Mouse (Mus musculus): ENCODE results near the gene Terb1. TPM values are rescaled to one million over a fixed set of nuclear protein-coding genes. Genes with fewer than 3 reads are reported as not detected.

Gene Terb1
- polyA plus RNA-seq, 1 experiment from 2014 or later, result 0.70 TPM

- Histone ChIP-seq H3K9me3 (ENCODE audit: control insufficient read depth, low read length) (no peaks in the 10 kb centered on the region), H3K4me2 (ENCODE audit: low read depth, low read length) (no peak overlapping the region), H3K4me3 (ENCODE audit: low read depth, low read length) (no peak overlapping the region), H3K4me1 (ENCODE audit: control insufficient read depth, insufficient read depth, low read length) (no peaks in the 10 kb centered on the region), H3K27ac (ENCODE audit: low read depth, low read length) (no peak overlapping the region), H3K9ac (replicated peaks; ENCODE audit: low read depth, low read length) (no peak overlapping the region), H3K27me3 (ENCODE audit: control insufficient read depth, insufficient read depth, low read length) (no peaks in the 10 kb centered on the region), H3K36me3 (ENCODE audit: control insufficient read depth, insufficient read depth, low read length) (peaks cover under 1% of the 10 kb centered on the region)
- ATAC-seq (ENCODE audit: low read depth), result no peak
- WGBS, result 96% methylated on average over 3 of the region's 3 CpGs
Measured at GRCm38 (mm10) chr8:104411972-104412371, 97.7 kb downstream of the Terb1 start.

- H3K36me3 ChIP-seq (ENCODE audit: control insufficient read depth, insufficient read depth, low read length), result no peaks in the 10 kb centered on the region
- no peak overlapping the region for H3K9ac ChIP-seq (replicated peaks; ENCODE audit: low read depth, low read length)
- no peaks in the 10 kb centered on the region for H3K27me3 ChIP-seq (ENCODE audit: control insufficient read depth, insufficient read depth, low read length)
- 93% methylated on average over 3 of the region's 3 CpGs for WGBS
- ATAC-seq (ENCODE audit: low read depth), result no peak
- H3K9me3 ChIP-seq (ENCODE audit: control insufficient read depth, low read length), result no peaks in the 10 kb centered on the region
- H3K4me2 ChIP-seq (ENCODE audit: low read depth, low read length), result no peak overlapping the region
- H3K4me1 ChIP-seq (ENCODE audit: control insufficient read depth, insufficient read depth, low read length), result no peaks in the 10 kb centered on the region
- H3K4me3 ChIP-seq (ENCODE audit: low read depth, low read length), result no peak overlapping the region
- no peak overlapping the region for H3K27ac ChIP-seq (ENCODE audit: low read depth, low read length)
Measured at GRCm38 (mm10) chr8:104411468-104411867, 98.2 kb downstream of the Terb1 start.

GRCm38 (mm10) chr8:104410628-104411273, 99.0 kb downstream of the Terb1 start:
- H3K4me2 ChIP-seq (ENCODE audit: low read depth, low read length), result no peak overlapping the region
- no peaks in the 10 kb centered on the region for H3K27me3 ChIP-seq (ENCODE audit: control insufficient read depth, insufficient read depth, low read length)
- no peaks in the 10 kb centered on the region for H3K36me3 ChIP-seq (ENCODE audit: control insufficient read depth, insufficient read depth, low read length)
- no peak for ATAC-seq (ENCODE audit: low read depth)
- no peaks in the 10 kb centered on the region for H3K4me1 ChIP-seq (ENCODE audit: control insufficient read depth, insufficient read depth, low read length)
- H3K4me3 ChIP-seq (ENCODE audit: low read depth, low read length), result no peak overlapping the region
- no peak overlapping the region for H3K9ac ChIP-seq (replicated peaks; ENCODE audit: low read depth, low read length)
- no peak overlapping the region for H3K27ac ChIP-seq (ENCODE audit: low read depth, low read length)
- H3K9me3 ChIP-seq (ENCODE audit: control insufficient read depth, low read length), result no peaks in the 10 kb centered on the region
- WGBS, result 51% methylated on average over 7 of the region's 7 CpGs

- H3K27me3 ChIP-seq (ENCODE audit: control insufficient read depth, insufficient read depth, low read length), result no peaks in the 10 kb centered on the region
- WGBS, result 89% methylated on average over 7 of the region's 7 CpGs
- no peaks in the 10 kb centered on the region for H3K9me3 ChIP-seq (ENCODE audit: control insufficient read depth, low read length)
- H3K4me1 ChIP-seq (ENCODE audit: control insufficient read depth, insufficient read depth, low read length), result no peaks in the 10 kb centered on the region
- no peaks in the 10 kb centered on the region for H3K36me3 ChIP-seq (ENCODE audit: control insufficient read depth, insufficient read depth, low read length)
- H3K27ac ChIP-seq (ENCODE audit: low read depth, low read length), result no peak overlapping the region
- ATAC-seq (ENCODE audit: low read depth), result no peak
- no peak overlapping the region for H3K4me2 ChIP-seq (ENCODE audit: low read depth, low read length)
- H3K9ac ChIP-seq (replicated peaks; ENCODE audit: low read depth, low read length), result no peak overlapping the region
- no peak overlapping the region for H3K4me3 ChIP-seq (ENCODE audit: low read depth, low read length)
Measured at GRCm38 (mm10) chr8:104408328-104409110, 101.2 kb downstream of the Terb1 start.

- 87% methylated on average over 6 of the region's 6 CpGs for WGBS
- H3K4me1 ChIP-seq (ENCODE audit: control insufficient read depth, insufficient read depth, low read length), result no peaks in the 10 kb centered on the region
Measured at GRCm38 (mm10) chr8:104406340-104407128, 103.2 kb downstream of the Terb1 start.

GRCm38 (mm10) chr8:104405430-104406187, 104.1 kb downstream of the Terb1 start:
- Histone ChIP-seq H3K4me3 (ENCODE audit: low read depth, low read length) (no peak overlapping the region), H3K36me3 (ENCODE audit: control insufficient read depth, insufficient read depth, low read length) (no peaks in the 10 kb centered on the region), H3K4me2 (ENCODE audit: low read depth, low read length) (no peak overlapping the region), H3K9me3 (ENCODE audit: control insufficient read depth, low read length) (no peaks in the 10 kb centered on the region), H3K27ac (ENCODE audit: low read depth, low read length) (no peak overlapping the region), H3K27me3 (ENCODE audit: control insufficient read depth, insufficient read depth, low read length) (no peaks in the 10 kb centered on the region), H3K9ac (replicated peaks; ENCODE audit: low read depth, low read length) (no peak overlapping the region), H3K4me1 (ENCODE audit: control insufficient read depth, insufficient read depth, low read length) (no peaks in the 10 kb centered on the region)
- WGBS, result 77% methylated on average over 15 of the region's 15 CpGs
- no peak for ATAC-seq (ENCODE audit: low read depth)

More at GRCm38 (mm10) chr8:104406340-104407128, 103.2 kb downstream of the Terb1 start:
- Histone ChIP-seq H3K36me3 (ENCODE audit: control insufficient read depth, insufficient read depth, low read length) (no peaks in the 10 kb centered on the region), H3K4me3 (ENCODE audit: low read depth, low read length) (no peak overlapping the region), H3K27ac (ENCODE audit: low read depth, low read length) (no peak overlapping the region), H3K4me2 (ENCODE audit: low read depth, low read length) (no peak overlapping the region), H3K9ac (replicated peaks; ENCODE audit: low read depth, low read length) (no peak overlapping the region), H3K27me3 (ENCODE audit: control insufficient read depth, insufficient read depth, low read length) (no peaks in the 10 kb centered on the region), H3K9me3 (ENCODE audit: control insufficient read depth, low read length) (no peaks in the 10 kb centered on the region)
- ATAC-seq (ENCODE audit: low read depth), result no peak

GRCm38 (mm10) chr8:104403596-104403995, 106.1 kb downstream of the Terb1 start:
- Histone ChIP-seq H3K27me3 (ENCODE audit: control insufficient read depth, insufficient read depth, low read length) (no peaks in the 10 kb centered on the region), H3K4me3 (ENCODE audit: low read depth, low read length) (no peak overlapping the region), H3K36me3 (ENCODE audit: control insufficient read depth, insufficient read depth, low read length) (no peaks in the 10 kb centered on the region), H3K4me2 (ENCODE audit: low read depth, low read length) (no peak overlapping the region), H3K9me3 (ENCODE audit: control insufficient read depth, low read length) (no peaks in the 10 kb centered on the region), H3K9ac (replicated peaks; ENCODE audit: low read depth, low read length) (no peak overlapping the region), H3K27ac (ENCODE audit: low read depth, low read length) (no peak overlapping the region), H3K4me1 (ENCODE audit: control insufficient read depth, insufficient read depth, low read length) (no peaks in the 10 kb centered on the region)
- no peak for ATAC-seq (ENCODE audit: low read depth)
- 75% methylated on average over 3 of the region's 3 CpGs for WGBS
